Mouse (Mus musculus) CH12.LX (cell line): ENCODE results near the gene Gm5460. TPM values are rescaled to one million over a fixed set of nuclear protein-coding genes. Genes with fewer than 3 reads are reported as not detected.

Source experiments
- DNase-seq: peaks from one replicate; pipeline ENCODE4 v3.0.0-alpha.2; 2013; ENCODE audit errors: extremely low read depth
- H3K27ac ChIP-seq: 2 replicates; pipeline ENCODE4 v1.5.1; 2012; ENCODE audit warnings: low read depth, mild to moderate bottlenecking, control low read depth, moderate library complexity; ENCODE audit not compliant: insufficient read depth
- H3K27me3 ChIP-seq: replicated peaks from 2 replicates; pipeline ENCODE3; 2012; ENCODE audit warnings: inconsistent platforms
- H3K36me3 ChIP-seq, 2 experiments: replicated peaks in 1 of 2; 2 replicates each; pipeline versions ENCODE3 to v1.6.1; 2012; ENCODE audit warnings: inconsistent platforms in 1 of 2, low read length in 1 of 2, mild to moderate bottlenecking in 1 of 2, mixed read lengths in 1 of 2, moderate library complexity in 1 of 2; ENCODE audit not compliant: control insufficient read depth in 1 of 2, insufficient read depth in 1 of 2
- H3K4me1 ChIP-seq, 2 experiments: 2 replicates each; pipeline ENCODE4 v1.6.1; 2012; ENCODE audit warnings: inconsistent platforms in 1 of 2, moderate library complexity in 1 of 2; ENCODE audit not compliant: insufficient read depth in 2 of 2, control insufficient read depth in 1 of 2
- H3K4me2 ChIP-seq: 2 replicates; pipeline ENCODE4 v1.6.1; 2012; ENCODE audit warnings: low read depth, mild to moderate bottlenecking, control low read depth; ENCODE audit not compliant: poor library complexity, insufficient read depth, severe bottlenecking
- H3K4me3 ChIP-seq, 3 experiments: fragments of 150-350 bp in 1 of 3; sonication (generic) in 1 of 3; replicated peaks in 1 of 3; 2 replicates each; pipeline versions ENCODE3 to v1.5.1; 2011 to 2012; ENCODE audit warnings: low read depth in 2 of 3, low read length in 2 of 3, mild to moderate bottlenecking in 2 of 3, moderate library complexity in 2 of 3, control low read depth in 1 of 3, improper control_type of control experiment in 1 of 3, inconsistent platforms in 1 of 3, mixed read lengths in 1 of 3; ENCODE audit not compliant: poor library complexity in 1 of 3
- H3K79me2 ChIP-seq: replicated peaks from 2 replicates; pipeline ENCODE4 v1.6.1; 2012; ENCODE audit warnings: mild to moderate bottlenecking, moderate library complexity; ENCODE audit not compliant: control insufficient read depth, poor library complexity, insufficient read depth, severe bottlenecking; ENCODE audit errors: extremely low read depth
- H3K9ac ChIP-seq: 2 replicates; pipeline ENCODE4 v1.6.1; 2012; ENCODE audit warnings: low read depth, mild to moderate bottlenecking, control low read depth, moderate library complexity; ENCODE audit not compliant: insufficient read depth
- H3K9me3 ChIP-seq: replicated peaks from 2 replicates; pipeline ENCODE3; 2012; ENCODE audit warnings: low read length, inconsistent platforms, mixed read lengths
- E2F4 ChIP-seq: IDR thresholded peaks from 2 replicates; pipeline ENCODE4 v1.6.1; 2011; ENCODE audit warnings: low read depth, low read length, improper control_type of control experiment; ENCODE audit not compliant: insufficient replicate concordance
- EP300 ChIP-seq: IDR thresholded peaks from 2 replicates; pipeline ENCODE4 v1.6.1; 2011; ENCODE audit warnings: low read length, improper control_type of control experiment
- ETS1 ChIP-seq: conservative IDR thresholded peaks from 2 replicates; pipeline ENCODE4 v1.6.1; 2012; ENCODE audit warnings: low read depth, mild to moderate bottlenecking, inconsistent platforms, low read length, improper control_type of control experiment, moderate library complexity
- IRF4 ChIP-seq: IDR thresholded peaks from 2 replicates; pipeline ENCODE4 v1.6.1; 2014; ENCODE audit warnings: low read depth, mild to moderate bottlenecking, inconsistent platforms, low read length, improper control_type of control experiment
- MAFK ChIP-seq: IDR thresholded peaks from 2 replicates; pipeline ENCODE4 v1.6.1; 2011; ENCODE audit warnings: low read length, improper control_type of control experiment; ENCODE audit not compliant: insufficient replicate concordance
- MAX ChIP-seq: IDR thresholded peaks from 2 replicates; pipeline ENCODE4 v1.6.1; 2011; ENCODE audit warnings: low read length, improper control_type of control experiment
- MEF2A ChIP-seq: IDR thresholded peaks from 2 replicates; pipeline ENCODE4 v1.6.1; 2014; ENCODE audit warnings: low read depth, mild to moderate bottlenecking, inconsistent platforms, low read length, improper control_type of control experiment, borderline replicate concordance
- MXI1 ChIP-seq: IDR thresholded peaks from 2 replicates; pipeline ENCODE4 v1.6.1; 2011; ENCODE audit warnings: mild to moderate bottlenecking, low read depth, low read length, improper control_type of control experiment
- PAX5 ChIP-seq: IDR thresholded peaks from 2 replicates; pipeline ENCODE4 v1.6.1; 2012; ENCODE audit warnings: low read length, inconsistent platforms, mixed read lengths
- POLR2A ChIP-seq: IDR thresholded peaks from 2 replicates; pipeline ENCODE4 v1.6.1; 2011; ENCODE audit warnings: low read depth, mild to moderate bottlenecking, improper control_type of control experiment, low read length
- RAD21 ChIP-seq: IDR thresholded peaks from 2 replicates; pipeline ENCODE4 v1.6.1; 2011; ENCODE audit warnings: low read depth, mild to moderate bottlenecking, low read length, improper control_type of control experiment, moderate library complexity
- SIN3A ChIP-seq: IDR thresholded peaks from 2 replicates; pipeline ENCODE4 v1.6.1; 2012; ENCODE audit warnings: low read length, improper control_type of control experiment, inconsistent platforms
- TCF12 ChIP-seq: IDR thresholded peaks from 2 replicates; pipeline ENCODE4 v1.6.1; 2014; ENCODE audit warnings: low read depth, mild to moderate bottlenecking, inconsistent platforms, low read length, improper control_type of control experiment
- UBTF ChIP-seq: IDR thresholded peaks from 2 replicates; pipeline ENCODE4 v1.6.1; 2012; ENCODE audit warnings: low read depth, mild to moderate bottlenecking, inconsistent platforms, low read length, improper control_type of control experiment, moderate library complexity
- USF1 ChIP-seq: IDR thresholded peaks from 2 replicates; pipeline ENCODE4 v1.6.1; 2014; ENCODE audit warnings: low read depth, mild to moderate bottlenecking, inconsistent platforms, low read length, improper control_type of control experiment
- ZNF384 ChIP-seq: IDR thresholded peaks from 2 replicates; pipeline ENCODE4 v1.6.1; 2012; ENCODE audit warnings: low read depth, low read length, improper control_type of control experiment, inconsistent platforms
- dilution Hi-C: fragments of 300-500 bp; cut with MboI; formaldehyde crosslinking; loops from 2 replicates; pipeline ENCODE4 v1.14.3; 2020; ENCODE audit warnings: low sequenced_read_pairs; ENCODE audit not compliant: extremely low pct_unique_long_range_greater_than_20kb, extremely low pct_ligation_motif_present
- in situ Hi-C: fragments of 300-500 bp; cut with MboI; formaldehyde crosslinking; loops from 3 replicates; pipeline ENCODE4 v1.14.3; 2019; ENCODE audit warnings: low sequenced_read_pairs, low pct_ligation_motif_present, low pct_unique_long_range_greater_than_20kb, mixed read lengths
- polyA plus RNA-seq: library from polyadenylated mRNA; unstranded; fragments of >175 nt; gene quantifications from 2 replicates; pipeline ENCODE4 v1.2.1, GENCODE M21; 2012; ENCODE audit warnings: low read depth; ENCODE audit not compliant: insufficient read length
- total RNA-seq, 2 experiments: library from RNA; depleted of rRNA; stranded (reverse); fragments of 300-350 nt in 1 of 2; fragments of >200 nt in 1 of 2; gene quantifications; 2 replicates each; pipeline ENCODE4 v1.2.3; 2012 to 2014

Gene Gm5460
- total and polyA plus RNA-seq, 3 experiments: not detected

- dilution Hi-C loops (no loop called here), in situ Hi-C loops (no loop called here)
- no peak overlapping the region for H3K4me2 ChIP-seq
These were observed 41.8 kb upstream of the Gm5460 start for GRCm38 (mm10) chr14:33974752-33975151.

GRCm38 (mm10) chr14:33977748-33978147 is 38.8 kb upstream of the Gm5460 start:
- dilution Hi-C loops (no loop called here), in situ Hi-C loops (no loop called here)
- TF ChIP-seq E2F4 (no peak), RAD21 (no peak), MEF2A (no peak), ZNF384 (no peak), USF1 (no peak), MAX (no peak), SIN3A (no peak), TCF12 (no peak), UBTF (no peak), ETS1 (no peak)

More at GRCm38 (mm10) chr14:33974752-33975151, 41.8 kb upstream of the Gm5460 start:
- H3K36me3 ChIP-seq: no peaks in the 10 kb centered on the region
- H3K79me2 ChIP-seq: no peaks in the 10 kb centered on the region
- peaks cover 5% of the 10 kb centered on the region for H3K27me3 ChIP-seq
- DNase-seq: no peak
- no peak overlapping the region for H3K4me3 ChIP-seq
- no peak overlapping the region for H3K27ac ChIP-seq
- no peaks in the 10 kb centered on the region for H3K9me3 ChIP-seq
- H3K4me1 ChIP-seq: peaks cover 0 to 6% of the 10 kb centered on the region in 2 experiments; a peak in 1 of 4 replicates
- TF ChIP-seq UBTF: no peak
- no peak for TF ChIP-seq E2F4
- TF ChIP-seq POLR2A: no peak
- TF ChIP-seq, all 38 proteins: peak for 0
- H3K9ac ChIP-seq: no peak overlapping the region

GRCm38 (mm10) chr14:33978604-33979059 is 37.9 kb upstream of the Gm5460 start, which contains the start of gene Zfp488:
Gene Zfp488, minus strand, starts transcription at chr14:33978764.
- H3K4me1 ChIP-seq: no peaks in the 10 kb centered on the region
- H3K79me2 ChIP-seq: no peaks in the 10 kb centered on the region
- no peaks in the 10 kb centered on the region for H3K9me3 ChIP-seq
- H3K27ac ChIP-seq: no peak within 1 kb of the TSS
- H3K4me2 ChIP-seq: no peak within 1 kb of the TSS
- no peak within 1 kb of the TSS for H3K9ac ChIP-seq
- in situ Hi-C loops (no loop called here), dilution Hi-C loops (no loop called here)
- peaks cover 5% of the 10 kb centered on the region for H3K27me3 ChIP-seq
- no peaks in the 10 kb centered on the region for H3K36me3 ChIP-seq
- H3K4me3 ChIP-seq: no peak within 1 kb of the TSS
- TF ChIP-seq E2F4 (no peak), IRF4 (no peak), EP300 (no peak), MAFK (no peak), SIN3A (no peak), TCF12 (no peak), PAX5 (no peak), MAX (no peak), MXI1 (no peak)
- TF ChIP-seq, all 38 proteins: peak for 0
- no peak for DNase-seq

More at GRCm38 (mm10) chr14:33977748-33978147, 38.8 kb upstream of the Gm5460 start:
- no peak for DNase-seq
- Histone ChIP-seq H3K9me3 (no peaks in the 10 kb centered on the region), H3K36me3 (no peaks in the 10 kb centered on the region), H3K4me2 (no peak overlapping the region), H3K4me3 (no peak overlapping the region), H3K9ac (no peak overlapping the region), H3K27me3 (peaks cover 5% of the 10 kb centered on the region), H3K27ac (no peak overlapping the region), H3K79me2 (no peaks in the 10 kb centered on the region), H3K4me1 (peaks cover 0 to 4% of the 10 kb centered on the region in 2 experiments; a peak in 1 of 4 replicates)
